Mouse (Mus musculus): ENCODE results near the gene Rasgrp2.

GRCm38 (mm10) chr19:6462841-6463240, 63.7 kb downstream of the Rasgrp2 start:
- TF ChIP-seq POLR2A (IDR thresholded peaks at IDR 0.05; ENCODE audit: control insufficient read depth, low read depth, low read length) (no peak), CTCF (IDR thresholded peaks at IDR 0.05; ENCODE audit: control insufficient read depth, insufficient read depth, insufficient replicate concordance, low read depth, low read length) (no peak)
